Mouse (Mus musculus): ENCODE data around the gene Gm10837. TPM values are rescaled to one million over a fixed set of nuclear protein-coding genes. Genes with fewer than 3 reads are reported as not detected.

The Gm10837 gene
- polyA plus RNA-seq (2015; fragmentation: Nextera tagmentation; extraction: Ambion mirVana) = not detected in 2 replicates

DNA sequence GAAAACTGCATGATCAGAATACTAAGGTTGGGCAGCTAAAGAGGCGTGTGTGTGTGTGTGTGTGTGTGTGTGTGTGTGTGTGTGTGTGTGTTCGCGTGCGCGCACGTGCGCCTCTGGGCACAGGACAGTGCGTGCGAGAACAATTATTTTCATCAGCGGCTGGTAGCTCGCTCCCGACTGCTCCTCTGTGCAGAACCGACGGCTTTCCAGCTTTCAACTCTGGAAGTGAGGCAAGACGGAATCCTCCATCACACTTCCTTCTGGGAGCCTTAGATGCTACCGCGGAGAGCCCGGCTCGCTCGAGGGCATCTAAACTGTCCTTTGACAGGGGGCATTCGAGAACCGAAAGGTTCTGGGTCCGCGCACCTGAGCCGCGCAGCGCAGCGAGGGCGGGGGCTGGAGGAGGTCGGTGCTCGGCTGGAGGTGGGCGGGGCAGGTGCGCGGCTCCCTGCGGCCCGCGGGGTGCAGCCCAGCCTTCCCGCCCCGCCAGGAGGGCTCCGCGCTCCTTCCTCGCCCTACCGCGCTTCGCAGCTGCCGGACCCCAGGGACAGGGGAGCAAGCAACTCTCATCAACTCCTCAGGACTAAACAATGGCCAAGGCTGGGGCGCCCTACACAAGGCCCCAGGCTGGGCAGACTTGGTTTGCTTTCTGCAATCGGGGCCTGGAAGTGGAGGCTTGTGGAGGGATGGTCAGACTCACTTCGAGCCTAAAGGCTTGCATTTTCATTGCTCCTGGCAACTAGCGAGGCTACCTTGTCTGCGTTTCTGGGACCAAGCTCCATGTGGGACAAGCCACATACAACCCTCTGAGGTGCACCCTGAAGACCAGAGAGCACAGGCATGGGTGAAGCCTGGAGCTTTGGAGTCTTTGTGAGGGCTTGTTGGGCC is at the start of gene Gm10837:
TSS of gene Gm10837 (plus strand) at position 146 of the 888 bp plus-strand sequence.

GRCm38 (mm10) chr14:122450496-122451382 is 39.6 kb upstream of the Gm10837 start, which contains the start of gene Gm5089:
Gm5089 (minus strand) TSS chr14:122451115.

GRCm38 (mm10) chr14:122464763-122465741 is 25.3 kb upstream of the Gm10837 start, which contains the start of gene Zic5:
Zic5 (minus strand) TSS chr14:122465677.

GRCm38 (mm10) chr14:122474891-122475556 is 15.4 kb upstream of the Gm10837 start, which contains the start of gene Zic2:
Zic2 (plus strand) TSS chr14:122475435.

DNA sequence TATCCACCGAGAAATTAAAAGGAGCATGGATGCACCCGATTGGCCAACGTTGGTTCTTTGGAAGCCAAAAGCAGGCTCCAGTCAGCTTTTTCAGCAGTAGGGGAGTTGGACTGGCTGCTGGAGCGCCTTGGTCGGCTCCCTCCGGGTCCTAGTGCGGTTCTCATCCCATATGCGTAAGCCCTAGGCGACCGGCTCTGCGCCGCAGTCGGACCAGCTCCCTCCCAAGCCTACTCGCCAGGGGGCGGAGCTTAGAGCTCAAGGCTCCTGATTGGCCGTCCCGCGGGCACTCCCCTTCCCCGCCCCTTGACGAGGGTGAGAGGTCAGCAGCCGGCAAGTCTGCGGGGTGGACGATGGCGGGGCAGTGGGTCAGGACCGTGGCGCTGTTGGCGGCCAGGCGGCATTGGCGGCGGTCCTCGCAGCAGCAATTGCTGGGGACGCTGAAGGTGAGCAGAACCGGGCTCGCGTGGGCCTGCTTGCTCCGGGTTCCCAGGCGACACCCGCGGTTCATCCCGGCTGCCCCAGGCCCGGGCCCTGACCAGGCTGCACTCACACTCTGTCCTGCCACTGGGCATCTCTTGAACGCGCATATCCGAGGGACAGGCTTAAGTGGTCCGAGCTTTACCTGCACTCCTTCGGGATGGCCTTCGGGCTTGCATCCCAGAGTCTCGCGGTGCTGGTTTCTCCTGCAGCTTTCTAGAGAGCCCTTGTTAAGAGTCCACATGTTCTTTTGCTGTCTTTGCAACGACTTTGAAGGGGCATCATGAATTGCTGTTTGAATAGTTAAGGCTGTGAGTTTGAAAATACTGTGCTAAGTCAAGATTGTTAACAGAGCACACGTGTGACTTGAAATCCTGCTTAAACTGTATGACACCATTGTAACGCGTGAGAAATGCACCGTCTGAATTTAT is 43.9 kb downstream of the Gm10837 start, which contains the start of gene Pcca:
TSS of gene Pcca (plus strand) at position 308 of the 908 bp plus-strand sequence.

Other genes starting within 250 kb of the Gm10837 start
- not detected in 2 replicates for gene Gm5089, start 39.5 kb upstream of the Gm10837 start, polyA plus RNA-seq (2015; fragmentation: Nextera tagmentation; extraction: Ambion mirVana)
- not detected in 2 replicates for gene Zic5, start 24.9 kb upstream of the Gm10837 start, polyA plus RNA-seq (2015; fragmentation: Nextera tagmentation; extraction: Ambion mirVana)
- gene Zic2, start 15.2 kb upstream of the Gm10837 start, polyA plus RNA-seq (2015; fragmentation: Nextera tagmentation; extraction: Ambion mirVana) = not detected in 2 replicates
- 11.7 and 13.0 TPM in 2 replicates for gene Pcca, start 43.7 kb downstream of the Gm10837 start, polyA plus RNA-seq (2015; fragmentation: Nextera tagmentation; extraction: Ambion mirVana)